Mouse (Mus musculus): ENCODE measurements around the gene Vamp9.

Gene Vamp9

GRCm38 (mm10) chr5:99906181-99906956, at the start of gene Vamp9:
Vamp9 (plus strand) TSS chr5:99906254.
- peak; percentile 92 for DNase-seq

DNA sequence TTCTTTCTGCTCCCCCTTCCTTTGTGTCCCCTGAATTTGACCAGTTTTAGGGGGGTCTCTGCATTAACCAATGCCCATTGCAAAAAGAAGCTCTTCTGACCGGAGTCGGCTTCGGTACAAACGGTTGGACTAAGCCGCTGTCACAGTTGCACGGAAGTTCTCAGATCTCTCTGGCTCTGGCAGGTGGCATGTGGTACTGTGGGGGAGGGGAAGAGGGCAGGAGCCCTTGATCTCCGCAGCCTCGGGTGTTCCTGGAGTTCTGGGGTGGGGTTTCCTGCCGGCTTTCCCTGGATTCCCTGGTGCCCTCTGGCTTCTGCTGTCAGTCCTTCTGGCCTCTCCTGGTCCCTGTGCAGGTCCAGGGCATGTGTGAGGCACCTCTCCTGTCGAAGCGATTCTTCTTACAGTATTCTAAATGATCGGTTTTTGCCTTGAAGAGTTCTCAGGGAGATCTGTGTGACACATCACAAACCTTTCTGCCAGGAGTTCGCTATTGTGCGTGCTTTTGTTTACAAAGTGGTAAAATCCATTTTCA, 48.9 kb upstream of the Vamp9 start:
- no peak for DNase-seq

GRCm38 (mm10) chr5:99859637-99860433, 46.2 kb upstream of the Vamp9 start:
- no peak for DNase-seq

DNA sequence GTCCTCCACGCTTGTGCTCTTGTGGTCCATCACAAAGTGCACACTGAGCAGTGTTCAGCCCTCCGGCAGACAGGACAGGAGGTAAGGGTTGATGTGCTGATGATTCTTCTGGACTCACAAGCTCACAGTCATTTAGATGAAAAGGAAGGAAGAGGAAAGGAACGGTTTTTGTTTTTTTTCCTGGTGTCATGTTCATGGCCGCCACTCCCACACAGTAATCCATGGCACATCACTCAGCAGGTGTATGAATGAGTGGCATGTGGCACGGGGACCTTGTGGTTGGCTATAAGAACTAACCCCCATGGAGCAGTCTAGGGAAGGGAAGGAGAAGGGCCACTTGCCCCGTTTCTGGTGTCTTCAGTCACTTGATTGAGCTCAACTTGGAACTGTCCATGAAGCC, 44.2 kb upstream of the Vamp9 start:
- DNase-seq = no peak

- peak; percentile 11 for DNase-seq
Measured at GRCm38 (mm10) chr5:99863656-99864380, 42.2 kb upstream of the Vamp9 start.

- no peak for DNase-seq
Measured at GRCm38 (mm10) chr5:99865779-99866178, 40.3 kb upstream of the Vamp9 start.

- DNase-seq = no peak
Measured at GRCm38 (mm10) chr5:99868286-99868685, 37.8 kb upstream of the Vamp9 start.

DNA sequence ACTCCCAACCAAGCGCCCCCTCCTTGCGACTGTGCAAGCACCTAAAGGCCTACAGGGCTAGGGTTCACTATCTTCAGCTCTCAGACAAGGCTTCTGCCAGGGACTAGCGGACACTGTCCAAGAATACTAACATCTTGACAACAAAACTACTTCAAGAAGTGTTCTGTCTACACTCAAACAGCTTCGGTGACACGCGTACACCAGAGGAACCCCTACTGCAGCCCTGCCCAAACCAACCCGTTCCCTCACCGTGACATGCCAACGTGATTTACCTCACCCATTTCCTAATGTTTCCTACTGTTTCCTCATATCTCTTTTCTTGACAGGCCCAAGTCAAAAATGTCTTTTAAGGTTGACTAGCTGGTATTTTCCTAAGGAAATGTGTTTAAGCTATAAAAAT, 37.1 kb upstream of the Vamp9 start:
- DNase-seq = no peak

DNA sequence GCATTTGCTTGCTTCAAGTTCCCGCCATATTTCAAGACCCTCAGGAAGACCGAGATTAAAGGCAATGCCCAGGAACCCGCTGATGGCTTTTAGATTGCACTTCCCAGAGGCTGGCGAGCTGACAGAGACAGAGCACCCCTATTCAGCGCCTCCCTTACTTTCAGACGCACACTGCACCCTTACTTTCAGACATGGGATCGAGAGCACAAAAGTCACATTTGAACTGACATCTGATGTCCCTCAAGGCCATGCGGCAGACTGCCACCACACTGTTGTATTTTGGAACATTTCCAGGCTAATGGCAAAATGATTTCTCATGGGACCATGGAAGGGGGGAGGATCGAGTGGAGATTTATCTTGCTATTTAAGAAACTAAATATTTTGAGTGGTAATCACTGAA, 28.5 kb upstream of the Vamp9 start:
- no peak for DNase-seq

DNA sequence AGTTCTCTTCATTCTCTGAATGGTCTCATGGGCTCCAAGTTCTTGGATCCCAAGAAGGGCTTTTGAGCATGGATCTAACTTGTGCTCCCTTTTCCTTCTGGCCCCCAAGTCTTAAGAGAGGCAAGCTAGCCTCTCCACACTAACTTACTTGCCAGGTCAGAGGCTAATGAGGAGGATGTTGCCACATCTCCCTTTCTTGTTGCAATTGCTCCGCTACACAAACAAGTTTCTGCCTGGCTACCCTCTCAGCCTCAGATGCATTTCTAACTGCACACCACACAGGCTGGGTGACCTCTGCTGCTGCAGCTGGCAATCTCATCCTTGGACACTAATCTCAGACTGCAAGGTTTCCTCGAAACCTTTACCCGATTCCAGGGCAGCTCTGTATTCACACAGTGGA, 23.6 kb upstream of the Vamp9 start:
- no peak for DNase-seq

GRCm38 (mm10) chr5:99884035-99884434, 22.0 kb upstream of the Vamp9 start:
- DNase-seq = no peak

DNA sequence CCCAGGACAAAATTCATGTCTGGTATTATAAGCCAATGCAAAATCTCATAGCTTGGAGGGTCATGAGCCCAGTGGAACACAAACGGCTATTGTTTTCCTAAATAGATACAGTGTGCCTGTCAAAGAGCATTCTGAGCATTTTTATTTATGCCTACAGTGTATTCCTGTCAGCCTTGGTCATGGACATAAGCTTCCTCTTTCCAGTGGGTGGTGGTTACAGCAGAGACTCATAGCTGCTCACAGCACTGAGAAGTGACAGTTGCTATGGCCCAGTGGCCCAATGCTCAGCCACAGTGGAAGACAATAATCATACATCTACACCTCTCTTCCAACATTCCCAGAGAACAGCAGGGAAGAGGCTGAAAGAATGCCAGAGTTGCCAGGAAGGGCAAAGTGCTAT, 18.9 kb upstream of the Vamp9 start:
- no peak for DNase-seq

- peak; percentile 43 for DNase-seq
Measured at GRCm38 (mm10) chr5:99891516-99892441, 14.3 kb upstream of the Vamp9 start.

DNA sequence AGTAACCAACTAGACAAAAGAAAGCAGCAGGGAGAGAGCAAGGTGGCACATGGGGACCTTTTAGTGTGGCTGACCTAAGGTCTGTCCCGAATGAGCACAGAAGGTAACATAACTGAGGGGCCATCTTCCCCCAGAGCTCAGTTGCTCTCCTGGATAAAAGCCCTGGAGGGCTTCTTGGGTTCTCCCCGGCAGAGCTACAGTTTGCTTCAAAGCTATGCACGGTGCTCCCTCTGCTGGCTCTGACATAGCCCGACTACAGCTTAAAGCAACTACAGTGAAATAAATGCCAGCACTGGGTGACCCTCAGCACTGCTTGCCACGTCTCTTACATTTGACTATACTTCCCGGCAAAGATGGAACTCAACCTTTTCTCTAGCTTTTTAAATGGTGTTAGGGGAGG, 6.0 kb upstream of the Vamp9 start:
- DNase-seq = peak; percentile 22

DNA sequence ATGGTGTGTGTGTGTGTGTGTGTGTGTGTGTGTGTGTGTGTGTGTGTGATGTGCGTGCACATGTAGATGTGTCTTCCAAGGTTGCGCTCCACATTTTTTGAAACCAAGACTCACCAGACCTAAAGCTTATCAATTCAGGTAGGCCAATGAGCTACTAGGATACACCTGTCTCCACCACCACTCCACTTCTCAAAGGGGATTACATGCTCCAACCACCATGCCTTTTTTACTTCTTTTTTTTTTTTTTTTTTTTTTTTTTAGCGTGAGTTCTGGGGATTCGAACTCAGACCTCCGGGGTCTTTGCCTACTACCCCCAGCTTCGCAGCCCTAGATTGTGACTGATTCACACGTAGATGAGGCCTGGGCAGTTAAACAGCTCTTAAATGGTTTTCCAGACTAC, 323 bp upstream of the Vamp9 start:
- DNase-seq = no peak

GRCm38 (mm10) chr5:99915494-99915893, 9.4 kb downstream of the Vamp9 start:
- DNase-seq = no peak

DNA sequence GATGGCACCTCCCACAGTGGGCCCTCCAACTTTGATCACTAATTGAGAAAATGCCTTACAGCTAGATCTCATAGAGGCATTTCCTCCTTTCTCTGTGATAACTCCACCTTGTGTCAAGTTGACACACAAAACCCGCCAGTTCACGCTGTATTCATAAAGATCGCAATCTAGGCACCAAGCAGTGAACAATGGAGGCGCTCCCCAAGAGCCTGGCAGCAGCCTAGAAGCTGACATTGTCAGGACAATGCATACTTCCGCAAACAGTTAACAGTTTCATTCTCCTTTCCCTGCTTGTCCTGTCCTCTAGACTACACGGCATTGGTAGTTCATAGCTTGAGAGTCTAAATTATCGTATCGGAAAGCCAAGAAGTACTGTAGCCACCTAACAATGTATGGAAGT, 16.0 kb downstream of the Vamp9 start:
- no peak for DNase-seq

- peak; percentile 7 for DNase-seq
Measured at GRCm38 (mm10) chr5:99927951-99928350, 21.9 kb downstream of the Vamp9 start.

DNA sequence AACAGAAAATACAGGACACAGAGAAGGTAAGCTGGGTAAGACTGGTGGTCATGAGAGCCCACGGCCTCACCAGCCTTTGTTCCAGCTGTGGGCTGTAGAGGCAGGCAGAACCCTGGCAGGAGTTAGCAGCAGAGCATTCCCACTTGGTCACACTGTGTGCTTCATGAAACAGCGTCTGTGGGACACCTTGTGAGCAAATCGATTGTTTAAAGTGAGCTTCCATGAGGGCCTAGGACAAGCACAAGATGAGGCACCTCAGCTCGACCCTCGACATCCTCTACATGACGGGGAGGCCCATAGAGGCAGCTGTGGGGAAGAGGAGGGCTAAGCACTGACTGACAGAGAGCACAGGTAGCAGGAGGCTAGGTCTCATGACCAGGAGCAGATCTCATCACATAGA, 25.9 kb downstream of the Vamp9 start:
- no peak for DNase-seq

- no peak for DNase-seq
Measured at GRCm38 (mm10) chr5:99939440-99939839, 33.4 kb downstream of the Vamp9 start.

DNA sequence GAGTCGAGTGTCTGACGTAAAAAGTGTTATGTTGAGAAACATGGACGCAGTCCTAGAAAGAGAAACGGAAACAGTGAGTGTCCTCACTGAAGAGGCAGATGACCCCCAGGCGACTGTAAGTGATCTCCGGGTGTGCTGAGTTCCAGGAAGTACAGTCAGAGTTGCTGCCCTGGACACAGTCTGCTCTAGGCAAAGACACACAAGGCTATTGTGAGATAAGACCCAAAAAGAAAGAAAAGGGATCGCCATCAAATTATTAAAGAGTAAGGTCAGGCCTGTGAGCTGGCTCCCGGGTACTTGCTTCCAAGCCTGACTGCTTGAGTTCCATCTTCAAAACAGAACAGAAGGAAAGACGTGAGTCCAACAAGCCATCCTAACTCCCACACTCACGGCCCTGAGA, 35.2 kb downstream of the Vamp9 start:
- DNase-seq = no peak

GRCm38 (mm10) chr5:99941776-99942502, 35.9 kb downstream of the Vamp9 start:
- no peak for DNase-seq
